Mouse (Mus musculus) gastrocnemius, postnatal 36 days (tissue): ENCODE data around the gene Grm7. TPM values are rescaled to one million over a fixed set of nuclear protein-coding genes. Genes with fewer than 3 reads are reported as not detected.

ENCODE experiments used
- DNase-seq, 2 experiments: peaks; one replicate each; pipeline ENCODE4 v3.0.0; 2022
- intact Hi-C: fragments of 180-260 bp; cut with DNase I; formaldehyde crosslinking; loops from one replicate; pipeline ENCODE4 v1.15.1; 2025
- total RNA-seq, 2 experiments: library from RNA; stranded (reverse); gene quantifications; 2 replicates each; pipeline ENCODE4 v1.2.3; 2021

Gene Grm7
- total RNA-seq, 2 experiments from 2014 or later = not detected

GRCm38 (mm10) chr6:110868311-110868710 lies 222.9 kb downstream of the Grm7 start:
- intact Hi-C loops = no loop called here
- no peak for DNase-seq

GRCm38 (mm10) chr6:110982013-110982412 lies 336.6 kb downstream of the Grm7 start:
- no peak for DNase-seq
- intact Hi-C loops = no loop called here

DNA sequence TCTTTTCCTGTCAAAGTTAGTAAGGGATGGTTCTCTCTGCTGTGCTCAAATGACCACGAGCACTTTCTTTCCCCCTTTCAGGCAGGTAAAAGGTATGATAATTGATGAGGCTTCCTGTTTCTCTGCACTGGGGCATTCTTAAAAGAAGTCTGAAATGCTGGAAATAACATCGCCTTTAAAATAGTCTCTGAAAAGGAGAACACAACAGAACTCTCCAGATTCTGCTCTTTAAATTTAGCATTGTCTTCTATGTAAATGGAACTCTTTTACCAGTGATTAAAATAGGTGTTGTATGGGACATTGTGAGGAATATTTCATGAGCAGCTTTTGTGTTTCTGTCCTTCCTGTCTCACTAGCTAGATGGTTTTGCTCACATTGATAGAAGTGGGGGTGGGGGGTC lies 393.7 kb downstream of the Grm7 start:
- DNase-seq = no peak
- intact Hi-C loops = no loop called here

DNA sequence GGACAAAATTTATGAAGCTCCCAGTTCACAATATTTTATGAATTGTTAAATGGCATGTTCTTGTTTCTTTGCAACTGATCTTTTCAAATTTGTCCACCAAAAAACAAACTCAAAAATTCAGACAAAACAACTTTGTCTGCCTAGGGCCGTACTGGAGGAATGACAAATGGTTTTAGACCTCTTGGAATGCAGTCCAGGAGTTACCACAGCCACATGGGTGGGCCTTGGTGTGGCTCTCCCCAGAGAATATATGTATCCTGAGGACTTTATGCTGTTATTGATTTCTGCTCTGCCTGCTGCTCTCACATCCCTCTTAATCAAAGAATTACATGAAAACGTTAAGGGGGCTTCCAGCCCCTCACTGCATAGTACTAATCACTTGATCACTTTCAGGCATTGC lies 400.5 kb downstream of the Grm7 start:
- intact Hi-C loops = no loop called here
- DNase-seq = no peak

- DNase-seq = no peak
- intact Hi-C loops = no loop called here
Observed at GRCm38 (mm10) chr6:111049247-111049646, 403.9 kb downstream of the Grm7 start.

DNA sequence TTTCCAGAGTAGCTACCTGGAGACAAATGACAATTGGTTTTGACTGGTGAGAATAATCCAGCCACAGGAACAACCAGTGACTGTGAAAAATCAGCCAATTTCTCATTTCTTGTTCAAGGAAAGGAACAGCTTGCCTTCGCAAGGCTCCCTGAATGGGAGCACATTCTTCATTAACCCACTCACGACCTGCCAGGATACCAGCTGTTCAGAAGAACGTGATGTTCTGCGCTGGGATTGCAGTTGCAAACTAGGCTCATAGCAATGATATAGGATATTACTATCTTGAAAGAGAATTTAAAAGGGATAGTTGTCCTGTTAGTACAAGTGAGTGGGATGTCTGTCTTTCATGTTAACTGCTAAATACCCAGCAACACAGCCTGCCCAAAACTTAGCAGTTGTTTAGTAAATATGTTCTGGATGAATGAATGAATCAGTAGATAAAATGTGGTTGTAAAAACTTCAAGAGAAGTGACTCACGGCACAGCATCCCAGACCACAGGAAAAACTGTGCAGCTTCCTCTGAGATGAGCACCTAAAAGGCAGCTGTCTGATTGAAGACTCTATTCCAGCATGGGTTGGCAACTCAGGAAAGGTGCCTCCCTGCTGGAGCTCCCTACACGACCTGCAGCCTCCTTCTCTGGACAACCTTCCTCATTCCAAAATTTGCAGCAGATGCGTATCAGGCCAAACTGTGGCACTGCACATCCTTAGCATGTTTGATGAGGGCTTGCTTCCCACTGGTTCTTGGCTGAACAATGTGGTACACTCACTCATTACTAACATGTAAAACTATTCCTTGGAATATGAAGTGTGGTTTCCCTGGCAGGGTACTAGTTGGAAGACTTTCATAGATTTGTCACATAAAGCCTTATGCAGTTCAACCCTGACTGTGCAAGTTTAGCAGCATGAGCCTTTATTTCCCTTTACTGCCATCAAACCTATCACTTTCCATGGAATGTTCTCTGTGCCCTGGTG lies 408.9 kb downstream of the Grm7 start:
- DNase-seq = no peak
- intact Hi-C loops = no loop called here

GRCm38 (mm10) chr6:111057798-111058197 lies 412.4 kb downstream of the Grm7 start:
- DNase-seq = no peak
- intact Hi-C loops = no loop called here

- intact Hi-C loops = no loop called here
- no peak for DNase-seq
Observed at GRCm38 (mm10) chr6:111060004-111060403, 414.6 kb downstream of the Grm7 start.

- DNase-seq = no peak
- intact Hi-C loops = no loop called here
Observed at GRCm38 (mm10) chr6:111084569-111084968, 439.2 kb downstream of the Grm7 start.

DNA sequence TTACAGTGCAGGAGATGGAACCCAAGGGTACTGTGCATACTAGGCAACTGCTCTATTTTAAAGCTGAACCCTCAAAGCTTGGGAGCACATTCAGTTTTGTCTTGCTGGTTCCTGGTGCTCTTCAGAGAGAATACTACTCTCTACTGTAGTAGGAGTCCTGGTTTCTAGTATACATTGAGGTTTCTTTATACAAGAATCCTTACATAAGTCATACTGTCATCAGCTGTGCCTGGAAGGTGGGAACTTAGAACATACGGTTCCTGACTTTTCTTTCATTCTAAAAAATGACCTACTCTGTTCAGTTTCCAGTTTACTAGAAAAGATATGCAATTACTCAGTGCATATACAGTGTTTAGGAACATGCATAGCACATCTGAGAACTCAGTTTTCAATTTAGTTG lies 449.4 kb downstream of the Grm7 start:
- intact Hi-C loops = no loop called here
- DNase-seq = no peak

DNA sequence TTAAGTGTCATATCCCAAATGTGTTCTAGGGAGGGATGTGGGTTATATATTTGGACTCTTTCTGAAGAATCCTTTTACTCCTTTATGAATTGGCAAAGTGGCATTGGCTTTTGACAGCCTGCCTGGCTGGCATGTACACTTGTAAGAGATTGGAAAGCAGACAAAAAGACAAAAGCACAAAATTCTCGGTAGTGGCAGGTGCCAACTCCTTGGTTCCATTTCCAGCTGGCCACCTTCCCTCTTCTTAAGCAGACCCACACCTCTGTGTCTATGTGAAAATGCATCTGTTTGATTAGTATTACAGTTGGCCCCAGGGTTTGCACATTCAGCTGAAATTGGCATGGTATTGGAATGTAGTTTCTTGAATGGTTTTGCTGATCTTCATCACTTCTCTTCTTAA lies 460.1 kb downstream of the Grm7 start:
- DNase-seq = no peak
- intact Hi-C loops = no loop called here

DNA sequence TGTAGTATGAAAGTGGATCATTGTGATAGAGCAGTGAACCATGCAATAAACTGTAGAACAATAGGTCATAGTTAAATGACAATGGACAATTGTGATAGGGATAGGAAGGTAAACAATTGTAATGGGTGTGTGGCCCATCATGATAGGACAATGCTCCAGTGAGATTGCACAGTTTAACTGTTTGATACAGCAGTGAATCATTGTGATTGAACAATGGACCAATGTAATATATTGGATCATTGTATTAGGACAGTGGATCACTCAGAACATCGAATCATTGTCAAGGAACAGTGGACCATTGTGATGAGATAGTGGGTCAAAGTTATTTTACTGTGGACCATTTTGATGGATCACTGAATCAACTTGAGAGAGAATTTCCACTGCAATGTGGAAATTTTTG lies 515.7 kb downstream of the Grm7 start:
- intact Hi-C loops = no loop called here
- DNase-seq = no peak

DNA sequence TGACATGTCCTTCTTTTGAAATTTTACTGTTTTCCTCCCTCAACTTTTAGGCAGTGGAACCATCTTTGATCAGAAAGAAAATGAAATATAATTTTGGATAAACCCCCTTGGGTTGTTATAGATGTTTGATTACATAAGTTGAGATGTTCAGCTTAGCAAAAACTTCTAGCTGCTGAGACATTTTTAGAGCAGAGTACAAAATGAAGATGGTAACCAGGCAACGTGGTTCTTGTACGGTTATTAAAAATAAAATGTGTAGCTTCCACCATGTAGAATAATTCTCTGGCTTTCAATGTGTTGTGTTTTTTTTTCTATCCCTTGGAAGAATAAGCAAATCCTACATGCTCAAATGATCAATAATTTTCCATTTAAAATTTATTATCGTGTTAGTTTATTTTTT lies 550.0 kb downstream of the Grm7 start:
- DNase-seq = no peak
- intact Hi-C loops = no loop called here

DNA sequence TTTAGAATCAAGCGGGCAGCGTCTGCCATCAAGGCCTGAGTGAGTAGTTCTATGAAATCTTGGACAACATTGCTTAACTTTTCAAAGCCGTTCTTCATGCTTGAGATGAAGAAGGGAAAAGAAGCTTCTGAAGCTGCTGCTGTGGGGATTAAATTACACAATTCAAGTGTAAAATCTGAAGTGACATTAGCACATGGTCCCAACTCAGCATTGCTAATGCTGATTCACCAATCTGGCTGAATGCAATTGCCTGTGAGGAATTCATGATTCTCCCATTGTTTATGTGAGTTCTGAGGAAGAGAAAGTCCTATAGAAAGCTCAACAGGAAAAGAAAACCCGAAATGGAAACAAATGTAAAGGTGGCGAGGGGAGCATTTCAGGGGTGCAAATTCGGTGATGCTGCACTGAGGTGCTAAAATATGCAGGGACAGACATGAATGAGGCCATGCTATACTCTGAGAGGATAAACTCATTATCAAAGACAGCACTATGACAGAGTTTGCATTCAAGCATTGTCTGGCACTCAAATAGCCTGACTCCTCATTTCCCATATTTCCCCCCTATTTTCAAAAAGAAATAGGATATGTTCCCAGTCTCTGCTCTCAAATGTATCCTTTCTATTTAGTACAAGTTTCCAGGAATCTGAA lies 575.8 kb downstream of the Grm7 start:
- no peak for DNase-seq
- intact Hi-C loops = no loop called here

- intact Hi-C loops = no loop called here
- no peak for DNase-seq
Observed at GRCm38 (mm10) chr6:111255215-111255614, 609.8 kb downstream of the Grm7 start.

DNA sequence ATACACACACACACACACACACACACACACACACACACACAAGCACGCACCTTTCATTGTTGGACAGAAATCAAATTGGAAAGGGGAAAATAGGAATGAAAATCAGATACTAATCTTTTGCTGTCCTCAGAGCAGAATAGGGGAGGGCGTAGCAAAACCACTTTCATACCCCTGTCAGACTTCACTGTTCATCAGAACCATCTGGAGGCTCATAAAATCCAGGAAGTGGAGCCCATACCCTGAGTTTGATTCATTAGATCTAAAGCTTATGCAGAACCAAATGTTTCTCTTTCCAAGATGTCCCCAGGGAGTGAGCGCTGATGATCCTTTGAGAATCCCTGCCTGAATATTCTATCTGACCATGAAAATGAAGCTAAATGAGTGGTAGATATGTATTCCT lies 611.6 kb downstream of the Grm7 start:
- DNase-seq = no peak
- intact Hi-C loops = no loop called here

- no peak for DNase-seq
- intact Hi-C loops = no loop called here
Observed at GRCm38 (mm10) chr6:111258256-111258655, 612.9 kb downstream of the Grm7 start.

DNA sequence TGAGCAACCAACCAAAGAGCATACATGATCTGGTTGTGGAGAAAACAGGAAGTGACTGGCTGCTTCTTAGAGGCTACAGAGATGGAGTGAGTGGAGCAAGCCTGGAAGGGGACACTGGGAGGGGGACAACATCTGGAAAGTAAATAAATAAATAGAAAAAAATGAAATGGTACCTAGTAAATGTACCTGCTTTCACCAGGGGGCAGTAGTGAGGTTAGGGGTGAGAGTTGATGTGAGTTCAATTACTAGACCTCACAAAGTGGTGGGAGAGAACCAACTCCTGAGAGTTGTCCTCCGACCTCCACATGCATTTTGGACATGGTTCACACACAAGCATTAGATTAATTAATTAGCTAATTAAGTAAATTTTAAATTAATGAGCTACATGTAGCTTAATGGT lies 615.8 kb downstream of the Grm7 start:
- intact Hi-C loops = no loop called here
- no peak for DNase-seq

- no peak for DNase-seq
- intact Hi-C loops = no loop called here
Observed at GRCm38 (mm10) chr6:111276657-111277056, 631.3 kb downstream of the Grm7 start.

DNA sequence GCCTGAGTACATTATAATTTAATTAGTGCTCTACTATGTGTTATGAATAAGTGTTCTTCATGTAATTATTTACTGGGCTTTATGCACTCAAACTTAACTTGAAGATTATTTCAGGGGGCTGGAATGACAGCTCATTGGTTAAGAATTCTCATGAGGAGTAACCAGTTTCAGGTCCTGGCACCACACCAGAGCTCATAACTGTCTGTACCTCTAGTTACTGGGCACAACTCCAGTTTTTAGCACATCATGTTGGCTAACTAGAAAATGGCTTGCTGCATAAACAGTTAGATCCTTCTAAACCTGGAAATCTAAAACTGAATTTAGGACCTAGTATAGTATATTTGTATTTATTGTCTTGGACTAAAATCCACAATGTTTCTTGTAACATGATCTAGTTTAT lies 633.1 kb downstream of the Grm7 start:
- DNase-seq = no peak
- intact Hi-C loops = no loop called here

DNA sequence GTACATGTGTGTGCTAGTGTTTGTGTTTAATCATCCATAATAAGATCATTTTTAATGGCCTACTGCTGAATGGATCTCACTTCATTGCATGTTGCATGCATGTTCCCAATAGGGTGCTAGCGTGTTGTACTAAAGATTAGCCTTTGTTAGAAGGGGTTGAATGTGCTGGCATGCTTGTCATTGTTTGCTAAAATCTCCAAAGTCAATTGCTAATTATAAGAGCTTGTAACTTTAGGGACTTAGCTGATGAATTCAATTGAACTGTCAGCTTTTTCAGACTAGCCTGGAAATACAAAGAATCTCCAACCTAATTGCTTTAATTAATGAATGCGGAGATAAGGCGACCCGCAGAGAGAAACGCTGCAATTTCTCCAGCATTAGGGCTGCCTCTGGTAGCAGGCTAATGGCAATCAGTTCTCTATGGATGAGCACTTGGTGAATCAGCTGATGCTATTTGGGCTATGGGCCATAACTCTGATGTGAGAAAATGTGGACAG lies 648.2 kb downstream of the Grm7 start:
- DNase-seq = no peak
- intact Hi-C loops = no loop called here
